ENCODE assay signal across 22 mouse cellular contexts in genomic region chr14:34623531-34624210, GRCm38 (mm10). TPM values are rescaled to one million over a fixed set of nuclear protein-coding genes. Genes with fewer than 3 reads are reported as not detected.
DNase-seq lines count a peak whose midpoint lies in the region; ATAC-seq and TF ChIP-seq lines count a peak whose summit lies in the region.
"Had no signal": no experiment of that assay in that cellular context is flagged by ENCODE, and none has a peak within 500 bp of the region (broad histone marks: within the 10 kb centered on the region; RNA-seq: fewer than 3 reads in every experiment).

No protein-coding gene starts in this region.

- peak overlapping the region; percentile 13; the same call in 1 of the 2 replicates for H3K4me2 ChIP-seq in heart, embryonic 15.5 days
- peak overlapping the region; percentile 61 for H3K4me2 ChIP-seq in liver, embryonic 12.5 days
- H3K4me2 ChIP-seq: forebrain, embryonic 12.5 days; neural tube, embryonic 13.5 days had no signal

- H3K27ac ChIP-seq in heart, embryonic 15.5 days = no peak overlapping the region
- H3K27ac ChIP-seq in MEL (ENCODE audit: control insufficient read depth, low read depth, low read length) = peak overlapping the region; percentile 99
- H3K27ac ChIP-seq in bone marrow, adult 2 months (ENCODE audit: control insufficient read depth, insufficient read depth, low read depth, low read length, poor library complexity) = peak overlapping the region; percentile 83
- H3K27ac ChIP-seq in liver, embryonic 12.5 days = peak overlapping the region; percentile 88
- H3K27ac ChIP-seq: forebrain, embryonic 12.5 days; kidney, postnatal 0 days; neural tube, embryonic 13.5 days had no signal

- no peaks in the 10 kb centered on the region for H3K79me2 ChIP-seq in MEL (ENCODE audit: control insufficient read depth, insufficient read depth, low read length, poor library complexity)

- H3K27me3 ChIP-seq in heart, embryonic 15.5 days = no peaks in the 10 kb centered on the region
- H3K27me3 ChIP-seq in MEL (ENCODE audit: control insufficient read depth in 1 of 2, insufficient read depth in 2 of 2, low read length in 2 of 2) = no peaks in the 10 kb centered on the region
- no peaks in the 10 kb centered on the region for H3K27me3 ChIP-seq in liver, embryonic 12.5 days (replicated peaks)
- H3K27me3 ChIP-seq: neural tube, embryonic 13.5 days had no signal

- peak; percentile 98 to 99 for TF ChIP-seq EP300 in MEL (IDR thresholded peaks at IDR 0.05; ENCODE audit: low read depth in 1 of 2, low read length in 2 of 2)

- DNase-seq in heart, adult 18-20 months = no peak
- DNase-seq in MEL (ENCODE audit: low read depth, low spot score) = peak; percentile 95
- no peak for DNase-seq in cerebellum, postnatal 25 days
- DNase-seq in urinary bladder, postnatal 14 days (ENCODE audit: low spot score) = no peak
- DNase-seq: cerebellum, adult 9-10 months; heart, postnatal 10 days; layer of hippocampus, adult 9-11 months; left cerebral cortex, postnatal 4 days; lung, postnatal 4 days; right cerebral cortex, postnatal 14 days; thymus, postnatal 4 days had no signal

- 34% methylated on average over 16 of the region's 16 CpGs for WGBS in heart, embryonic 15.5 days
- WGBS in bone marrow, adult 2 months = 40% methylated on average over 16 of the region's 16 CpGs
- WGBS in liver, embryonic 12.5 days (ENCODE audit: insufficient replicate concordance) = 10% methylated on average over 16 of the region's 16 CpGs

- no peak for ATAC-seq in heart, embryonic 15.5 days (replicated peaks; ENCODE audit: insufficient number of reproducible peaks, insufficient read depth, low FRiP score, low read depth)
- peak; percentile 89 for ATAC-seq in liver, embryonic 12.5 days
- ATAC-seq in activated CD4-positive, CD25-positive, alpha-beta regulatory T cell, adult 4 months = no peak
- ATAC-seq: midbrain, embryonic 16.5 days had no signal

- H3K36me3 ChIP-seq in heart, embryonic 15.5 days = no peaks in the 10 kb centered on the region
- peaks cover 0 to 43% of the 10 kb centered on the region in 2 experiments; a peak in 2 of 4 replicates for H3K36me3 ChIP-seq in MEL (ENCODE audit: control insufficient read depth in 1 of 2, insufficient read depth in 2 of 2, low read length in 2 of 2)
- H3K36me3 ChIP-seq in liver, embryonic 12.5 days = no peaks in the 10 kb centered on the region
- H3K36me3 ChIP-seq: forebrain, embryonic 12.5 days; neural tube, embryonic 13.5 days had no signal

- H3K9me3 ChIP-seq in heart, embryonic 15.5 days (replicated peaks) = no peaks in the 10 kb centered on the region
- H3K9me3 ChIP-seq in MEL (replicated peaks; ENCODE audit: insufficient read depth, low read length) = no peaks in the 10 kb centered on the region
- no peaks in the 10 kb centered on the region for H3K9me3 ChIP-seq in liver, embryonic 12.5 days (replicated peaks)
- H3K9me3 ChIP-seq: forebrain, embryonic 12.5 days; neural tube, embryonic 13.5 days had no signal

- no peak for TF ChIP-seq RAD21 in MEL (IDR thresholded peaks at IDR 0.05; ENCODE audit: low read depth, low read length)

- peaks cover 10% of the 10 kb centered on the region for H3K4me1 ChIP-seq in heart, embryonic 15.5 days (replicated peaks)
- peaks cover 37 to 43% of the 10 kb centered on the region in 2 experiments for H3K4me1 ChIP-seq in MEL (ENCODE audit: control insufficient read depth in 1 of 2, insufficient read depth in 2 of 2, low read length in 2 of 2)
- no peaks in the 10 kb centered on the region; the same call in 1 of the 2 replicates for H3K4me1 ChIP-seq in bone marrow, adult 2 months (ENCODE audit: control insufficient read depth, insufficient read depth, low read length)
- H3K4me1 ChIP-seq in liver, embryonic 12.5 days = peaks cover 64% of the 10 kb centered on the region
- H3K4me1 ChIP-seq: forebrain, embryonic 12.5 days; neural tube, embryonic 13.5 days had no signal

- H3K9ac ChIP-seq in heart, embryonic 15.5 days = no peak overlapping the region
- peak overlapping the region; percentile 64 for H3K9ac ChIP-seq in MEL (ENCODE audit: control insufficient read depth, low read depth, low read length, poor library complexity, severe bottlenecking)
- H3K9ac ChIP-seq in liver, embryonic 12.5 days = peak overlapping the region; percentile 56
- H3K9ac ChIP-seq: forebrain, embryonic 12.5 days; neural tube, embryonic 13.5 days had no signal

- H3K4me3 ChIP-seq in heart, embryonic 15.5 days = no peak overlapping the region
- H3K4me3 ChIP-seq in MEL (ENCODE audit: control insufficient read depth in 1 of 2, insufficient read depth in 1 of 2, low read depth in 2 of 2, low read length in 2 of 2) = peak overlapping the region; percentile 38 to 44
- peak overlapping the region; percentile 29 for H3K4me3 ChIP-seq in bone marrow, adult 2 months (replicated peaks; ENCODE audit: control insufficient read depth, low read depth, low read length)
- H3K4me3 ChIP-seq in liver, embryonic 12.5 days = peak overlapping the region; percentile 10
- H3K4me3 ChIP-seq: forebrain, embryonic 12.5 days; neural tube, embryonic 13.5 days had no signal

- TF ChIP-seq POLR2A in MEL (IDR thresholded peaks at IDR 0.05; ENCODE audit: control insufficient read depth in 1 of 2, insufficient read depth in 1 of 2, low read depth in 1 of 2, low read length in 2 of 2, poor library complexity in 1 of 2) = peak in 1 of 2 experiments; percentile 60; a peak in 2 of 4 replicates
- TF ChIP-seq POLR2A in bone marrow, adult 2 months (IDR thresholded peaks at IDR 0.05; ENCODE audit: borderline replicate concordance, control insufficient read depth, low read depth, low read length) = no peak

- TF ChIP-seq CTCF in MEL (IDR thresholded peaks at IDR 0.05 in 2 of 3, conservative IDR thresholded peaks at IDR 0.05 in 1 of 3; ENCODE audit: control insufficient read depth in 1 of 3, insufficient read depth in 1 of 3, low read depth in 2 of 3, low read length in 3 of 3, poor library complexity in 1 of 3, severe bottlenecking in 1 of 3) = no peak
- no peak for TF ChIP-seq CTCF in bone marrow, adult 2 months (IDR thresholded peaks at IDR 0.05; ENCODE audit: control insufficient read depth, insufficient read depth, low read length)

TF ChIP-seq in MEL, 35 proteins besides CTCF, POLR2A, EP300 and RAD21 (continues in another document):
- TF ChIP-seq TAL1 (IDR thresholded peaks at IDR 0.05; ENCODE audit: low read length) = peak; percentile 82
- no peak for TF ChIP-seq UBTF (IDR thresholded peaks at IDR 0.05; ENCODE audit: borderline replicate concordance, insufficient read depth, low read depth, low read length)
- TF ChIP-seq USF1 (IDR thresholded peaks at IDR 0.05; ENCODE audit: low read depth, low read length) = peak; percentile 71; the same call in 1 of the 2 replicates
- 0 out of 2 replicates have a peak, but pooled peaks have one; percentile 22 for TF ChIP-seq JUND (IDR thresholded peaks at IDR 0.05; ENCODE audit: low read depth, low read length)
- 0 out of 2 replicates have a peak, but pooled peaks have one; percentile 60 for TF ChIP-seq ELF1 (IDR thresholded peaks at IDR 0.05; ENCODE audit: low read depth, low read length)
- peak; percentile 75; the same call in 1 of the 2 replicates for TF ChIP-seq MYC (IDR thresholded peaks at IDR 0.05; ENCODE audit: low read depth, low read length)
- peak; percentile 86 for TF ChIP-seq POLR2AphosphoS2 (IDR thresholded peaks at IDR 0.05; ENCODE audit: low read length)
- TF ChIP-seq CHD2 (IDR thresholded peaks at IDR 0.05; ENCODE audit: low read length) = peak; percentile 27; the same call in 1 of the 2 replicates
- no peak for TF ChIP-seq E2F4 (IDR thresholded peaks at IDR 0.05; ENCODE audit: borderline replicate concordance, low read depth, low read length)
- no peak for TF ChIP-seq SMC3 (IDR thresholded peaks at IDR 0.05; ENCODE audit: low read depth, low read length)
- no peak for TF ChIP-seq USF2 (IDR thresholded peaks at IDR 0.05; ENCODE audit: borderline replicate concordance in 1 of 2, insufficient read depth in 1 of 2, low read depth in 1 of 2, low read length in 2 of 2)
- TF ChIP-seq KAT2A (conservative IDR thresholded peaks at IDR 0.05; ENCODE audit: low read depth, low read length) = no peak
- TF ChIP-seq CHD1 (IDR thresholded peaks at IDR 0.05; ENCODE audit: low read depth, low read length) = no peak

RNA-seq across cellular contexts. Expression of gene Opn4, which starts 23.7 kb away (rescaled TPM):
- polyA plus RNA-seq in heart, embryonic 15.5 days (2015; fragmentation: Nextera tagmentation; extraction: Ambion mirVana) = 5.0 and 5.6 TPM in 2 replicates
- total RNA-seq in heart, adult 18-20 months (2021) = 1 to 10 TPM; 1.9 to 2.5 TPM
- total RNA-seq in MEL (2012; rRNA removed) = not detected in 2 replicates
- polyA plus RNA-seq in MEL (2012; ENCODE audit: insufficient read depth in 1 of 2, insufficient read length in 2 of 2, low read depth in 1 of 2, low replicate concordance in 2 of 2, missing spikeins in 1 of 2) = not detected
- not detected in 2 replicates for polyA plus RNA-seq in bone marrow, adult 2 months (2011; ENCODE audit: insufficient read depth, insufficient read length, low replicate concordance, missing spikeins)
- polyA plus RNA-seq in liver, embryonic 12.5 days (2016; fragmentation: Nextera tagmentation; extraction: Ambion mirVana) = not detected in 2 replicates
- polyA plus RNA-seq in activated CD4-positive, CD25-positive, alpha-beta regulatory T cell, adult 4 months (2017; shearing (Covaris generic)) = not detected
- total RNA-seq: adrenal gland, adult 18-20 months; gastrocnemius, adult 8-10 months; left cerebral cortex, postnatal 4 days had no signal
- polyA plus RNA-seq: embryonic facial prominence, embryonic 11.5 days; midbrain, embryonic 16.5 days; neural tube, embryonic 13.5 days had no signal

RNA-seq across cellular contexts. Expression of gene Ldb3, which starts 35.2 kb away (rescaled TPM):
- 300 and 308 TPM in 2 replicates for polyA plus RNA-seq in heart, embryonic 15.5 days (2015; fragmentation: Nextera tagmentation; extraction: Ambion mirVana)
- 1,000 to 10,000 TPM; 1,008 to 1,034 TPM for total RNA-seq in heart, adult 18-20 months (2021)
- total RNA-seq in MEL (2012; rRNA removed) = not detected in 2 replicates
- polyA plus RNA-seq in MEL (2012; ENCODE audit: insufficient read depth in 1 of 2, insufficient read length in 2 of 2, low read depth in 1 of 2, low replicate concordance in 2 of 2, missing spikeins in 1 of 2) = under 1 TPM in 1 of 2 experiments, not detected in 1; 0.01 TPM
- 0.40 and 1.1 TPM in 2 replicates for polyA plus RNA-seq in bone marrow, adult 2 months (2011; ENCODE audit: insufficient read depth, insufficient read length, low replicate concordance, missing spikeins)
- polyA plus RNA-seq in liver, embryonic 12.5 days (2016; fragmentation: Nextera tagmentation; extraction: Ambion mirVana) = 0.17 and 0.20 TPM in 2 replicates
- not detected for polyA plus RNA-seq in activated CD4-positive, CD25-positive, alpha-beta regulatory T cell, adult 4 months (2017; shearing (Covaris generic))

RNA-seq across cellular contexts. Expression of gene Wapl, which starts 50.1 kb away (rescaled TPM):
- 13.9 and 16.2 TPM in 2 replicates for polyA plus RNA-seq in heart, embryonic 15.5 days (2015; fragmentation: Nextera tagmentation; extraction: Ambion mirVana)
- 10 to 100 TPM; 35.3 to 37.7 TPM for total RNA-seq in heart, adult 18-20 months (2021)
- 100 and 111 TPM in 2 replicates for total RNA-seq in MEL (2012; rRNA removed)
- 100 to 1,000 TPM in 1 of 2 experiments, 10 to 100 TPM in 1; 80.4 to 221 TPM for polyA plus RNA-seq in MEL (2012; ENCODE audit: insufficient read depth in 1 of 2, insufficient read length in 2 of 2, low read depth in 1 of 2, low replicate concordance in 2 of 2, missing spikeins in 1 of 2)
- 108 and 131 TPM in 2 replicates for polyA plus RNA-seq in bone marrow, adult 2 months (2011; ENCODE audit: insufficient read depth, insufficient read length, low replicate concordance, missing spikeins)
- 43.8 and 46.4 TPM in 2 replicates for polyA plus RNA-seq in liver, embryonic 12.5 days (2016; fragmentation: Nextera tagmentation; extraction: Ambion mirVana)
- polyA plus RNA-seq in activated CD4-positive, CD25-positive, alpha-beta regulatory T cell, adult 4 months (2017; shearing (Covaris generic)) = 10 to 100 TPM; 45.6 to 50.6 TPM

Comparison
In these comparisons a context has a peak if more than half of its experiments do, and no peak if none do; other contexts are left out.
1. RNA of gene Ldb3, which starts 35.2 kb away (polyA plus RNA-seq): 300 to 308 TPM in heart, embryonic 15.5 days; 0.40 to 1.1 TPM in bone marrow, adult 2 months, 0.17 to 0.20 TPM in liver, embryonic 12.5 days, 0.01 TPM in MEL and not detected in activated CD4-positive, CD25-positive, alpha-beta regulatory T cell, adult 4 months; every median in the first group is over 100 times any median in the second.